Mouse (Mus musculus) layer of hippocampus, adult 18-20 months (tissue): ENCODE results near the gene Prr5l. TPM values are rescaled to one million over a fixed set of nuclear protein-coding genes. Genes with fewer than 3 reads are reported as not detected.

Source experiments
- DNase-seq, 2 experiments: peaks; one replicate each; pipeline ENCODE4 v3.0.0; 2022; ENCODE audit warnings: low spot score in 2 of 2
- total RNA-seq, 2 experiments: library from RNA; stranded (reverse); gene quantifications; 2 replicates each; pipeline ENCODE4 v1.2.3; 2021

Prr5l gene
- total RNA-seq, 2 experiments from 2014 or later: 8.3 to 9.8 TPM

- DNase-seq: peak; percentile 17 to 57
These were observed 209.3 kb downstream of the Prr5l start for GRCm38 (mm10) chr2:101673547-101673946.

DNA sequence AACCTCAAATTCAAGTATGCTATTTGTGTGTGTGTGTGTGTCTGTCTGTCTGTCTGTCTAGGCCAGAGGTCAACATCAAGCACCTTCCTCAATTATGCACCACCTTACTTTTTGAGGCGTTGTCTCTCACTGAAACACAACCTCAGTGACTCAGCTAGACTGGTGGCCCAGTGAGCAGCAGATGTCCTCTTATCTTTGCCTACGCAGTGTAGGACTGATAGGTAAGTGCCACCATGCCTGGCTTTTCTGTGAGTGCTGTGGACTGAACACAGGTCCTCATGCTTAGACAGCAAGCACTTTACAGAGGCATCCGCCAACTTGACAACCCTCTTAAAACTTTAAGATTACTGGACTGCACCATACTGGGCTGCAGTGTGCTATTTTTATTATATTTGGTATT lies 214.1 kb downstream of the Prr5l start:
- DNase-seq: no peak

DNA sequence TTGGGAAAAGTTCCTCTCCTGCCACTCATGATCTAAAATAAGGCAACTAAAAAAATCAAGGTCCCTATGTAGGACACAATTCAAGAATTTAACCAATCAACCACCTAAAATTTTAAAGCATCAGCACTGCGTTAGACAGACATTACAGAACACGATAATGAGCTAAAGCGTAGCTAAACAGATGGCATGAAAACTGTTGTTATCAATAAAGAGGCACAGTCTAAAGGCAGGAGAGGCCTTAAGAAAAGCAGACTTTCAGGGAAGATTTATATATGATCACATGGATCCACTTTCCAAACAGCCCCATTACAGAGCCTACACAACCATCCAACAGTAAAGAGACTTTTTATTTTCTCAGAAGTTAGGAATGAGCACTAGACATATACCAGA lies 217.1 kb downstream of the Prr5l start:
- DNase-seq: no peak

DNA sequence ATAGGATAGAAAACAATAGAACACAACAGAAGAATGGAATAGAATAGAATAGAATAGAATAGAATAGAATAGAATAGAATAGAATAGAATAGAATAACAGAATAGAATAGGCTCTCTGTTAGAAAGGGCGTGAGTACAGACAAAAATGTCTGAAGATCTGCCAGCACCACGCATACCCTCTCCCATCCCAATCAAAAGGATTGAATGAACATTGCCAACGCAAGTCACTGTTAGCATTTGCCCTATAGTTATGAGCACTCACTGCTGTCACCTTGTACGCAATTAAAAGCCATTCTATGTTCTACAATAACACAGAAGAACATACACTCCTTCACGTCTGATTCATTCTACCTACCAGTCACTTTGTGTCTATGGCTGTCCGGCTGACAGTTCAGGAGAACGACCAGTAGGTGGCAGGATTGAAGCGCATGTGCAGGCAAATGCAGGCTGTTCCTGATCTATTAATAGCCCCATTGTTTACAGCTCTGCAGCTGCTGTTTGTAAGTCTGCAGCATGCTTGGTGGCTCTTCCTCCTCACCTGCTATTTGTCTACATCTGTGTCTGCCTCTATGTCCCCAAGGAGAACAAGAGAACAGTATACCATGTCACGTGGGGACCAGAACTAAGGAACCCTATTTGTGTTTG lies 217.6 kb downstream of the Prr5l start:
- peak; percentile 71 to 93 for DNase-seq

Other genes starting within 250 kb of the Prr5l start
- gene Rag1, start 233.5 kb downstream of the Prr5l start, total RNA-seq: under 1 TPM; 0.20 to 0.30 TPM
- 10 to 100 TPM; 32.1 to 39.6 TPM for gene B230118H07Rik, start 233.5 kb downstream of the Prr5l start, total RNA-seq
- gene Traf6, start 204.6 kb downstream of the Prr5l start, total RNA-seq: 10 to 100 TPM; 15.7 to 15.8 TPM
- 10 to 100 TPM; 34.6 to 39.3 TPM for gene Commd9, start 3.2 kb upstream of the Prr5l start, total RNA-seq